Mouse (Mus musculus): ENCODE data around the gene B3gnt8. TPM values are rescaled to one million over a fixed set of nuclear protein-coding genes. Genes with fewer than 3 reads are reported as not detected.

Gene B3gnt8
- polyA plus RNA-seq, 1 experiment from 2014 or later: 2.5 TPM

- Histone ChIP-seq H3K27ac (ENCODE audit: low read depth, low read length) (peak within 1 kb of the TSS; percentile 80), H3K36me3 (ENCODE audit: control insufficient read depth, insufficient read depth, low read length) (peaks cover 3% of the 10 kb centered on the region; the same call in 1 of the 2 replicates), H3K4me2 (peak within 1 kb of the TSS; percentile 76), H3K4me3 (ENCODE audit: low read depth, low read length) (peak within 1 kb of the TSS; percentile 70), H3K4me1 (ENCODE audit: control insufficient read depth, insufficient read depth, low read length) (peaks cover 3% of the 10 kb centered on the region; the same call in 1 of the 2 replicates), H3K9ac (ENCODE audit: low read depth, low read length) (peak within 1 kb of the TSS; percentile 77), H3K9me3 (replicated peaks; ENCODE audit: control insufficient read depth, low read length) (no peaks in the 10 kb centered on the region), H3K27me3 (ENCODE audit: control insufficient read depth, insufficient read depth, low read length) (no peaks in the 10 kb centered on the region)
- peak; percentile 99 for ATAC-seq (replicated peaks; ENCODE audit: insufficient number of reproducible peaks, low FRiP score, low TSS enrichment)
- under 1% methylated on average over 50 of the region's 50 CpGs for WGBS (ENCODE audit: insufficient replicate concordance)
Measured at GRCm38 (mm10) chr7:25658657-25659472, 32.4 kb downstream of the B3gnt8 start, which contains the start of the genes Bckdha and Exosc5. Gene Bckdha, minus strand, starts transcription at chr7:25658981. Gene Exosc5, plus strand, starts transcription at chr7:25659164.

GRCm38 (mm10) chr7:25666381-25666780, 39.9 kb downstream of the B3gnt8 start:
- no peak for ATAC-seq (replicated peaks; ENCODE audit: insufficient number of reproducible peaks, low FRiP score, low TSS enrichment)
- no peaks in the 10 kb centered on the region for H3K4me1 ChIP-seq (ENCODE audit: control insufficient read depth, insufficient read depth, low read length)
- H3K4me3 ChIP-seq (ENCODE audit: low read depth, low read length): no peak overlapping the region
- H3K9ac ChIP-seq (ENCODE audit: low read depth, low read length): no peak overlapping the region
- 89% methylated on average over 8 of the region's 8 CpGs for WGBS (ENCODE audit: insufficient replicate concordance)
- no peaks in the 10 kb centered on the region for H3K9me3 ChIP-seq (replicated peaks; ENCODE audit: control insufficient read depth, low read length)
- H3K27ac ChIP-seq (ENCODE audit: low read depth, low read length): no peak overlapping the region
- H3K36me3 ChIP-seq (ENCODE audit: control insufficient read depth, insufficient read depth, low read length): peaks cover 7% of the 10 kb centered on the region; the same call in 1 of the 2 replicates
- no peaks in the 10 kb centered on the region for H3K27me3 ChIP-seq (ENCODE audit: control insufficient read depth, insufficient read depth, low read length)
- no peak overlapping the region for H3K4me2 ChIP-seq

GRCm38 (mm10) chr7:25669158-25669557, 42.7 kb downstream of the B3gnt8 start:
- WGBS (ENCODE audit: insufficient replicate concordance): 87% methylated on average over 10 of the region's 10 CpGs
- peaks cover 8% of the 10 kb centered on the region for H3K27me3 ChIP-seq (ENCODE audit: control insufficient read depth, insufficient read depth, low read length)
- no peak overlapping the region for H3K4me2 ChIP-seq
- H3K9me3 ChIP-seq (replicated peaks; ENCODE audit: control insufficient read depth, low read length): no peaks in the 10 kb centered on the region
- H3K27ac ChIP-seq (ENCODE audit: low read depth, low read length): no peak overlapping the region
- no peaks in the 10 kb centered on the region for H3K4me1 ChIP-seq (ENCODE audit: control insufficient read depth, insufficient read depth, low read length)
- H3K36me3 ChIP-seq (ENCODE audit: control insufficient read depth, insufficient read depth, low read length): peaks cover 4% of the 10 kb centered on the region; the same call in 1 of the 2 replicates
- ATAC-seq (replicated peaks; ENCODE audit: insufficient number of reproducible peaks, low FRiP score, low TSS enrichment): no peak
- no peak overlapping the region for H3K9ac ChIP-seq (ENCODE audit: low read depth, low read length)
- H3K4me3 ChIP-seq (ENCODE audit: low read depth, low read length): no peak overlapping the region

- ATAC-seq (replicated peaks; ENCODE audit: insufficient number of reproducible peaks, low FRiP score, low TSS enrichment): no peak
- Histone ChIP-seq H3K27me3 (ENCODE audit: control insufficient read depth, insufficient read depth, low read length) (peaks cover 13% of the 10 kb centered on the region), H3K9ac (ENCODE audit: low read depth, low read length) (no peak overlapping the region), H3K4me2 (no peak overlapping the region), H3K4me3 (ENCODE audit: low read depth, low read length) (no peak overlapping the region), H3K27ac (ENCODE audit: low read depth, low read length) (no peak overlapping the region), H3K4me1 (ENCODE audit: control insufficient read depth, insufficient read depth, low read length) (no peaks in the 10 kb centered on the region), H3K9me3 (replicated peaks; ENCODE audit: control insufficient read depth, low read length) (no peaks in the 10 kb centered on the region), H3K36me3 (ENCODE audit: control insufficient read depth, insufficient read depth, low read length) (peaks cover 2% of the 10 kb centered on the region; the same call in 1 of the 2 replicates)
- WGBS (ENCODE audit: insufficient replicate concordance): 77% methylated on average over 9 of the region's 9 CpGs
Measured at GRCm38 (mm10) chr7:25669631-25670030, 43.2 kb downstream of the B3gnt8 start.

GRCm38 (mm10) chr7:25670096-25670495, 43.6 kb downstream of the B3gnt8 start:
- 87% methylated on average over 4 of the region's 4 CpGs for WGBS (ENCODE audit: insufficient replicate concordance)
- Histone ChIP-seq H3K36me3 (ENCODE audit: control insufficient read depth, insufficient read depth, low read length) (peaks cover 2% of the 10 kb centered on the region; the same call in 1 of the 2 replicates), H3K9ac (ENCODE audit: low read depth, low read length) (no peak overlapping the region), H3K4me3 (ENCODE audit: low read depth, low read length) (no peak overlapping the region), H3K27ac (ENCODE audit: low read depth, low read length) (no peak overlapping the region), H3K9me3 (replicated peaks; ENCODE audit: control insufficient read depth, low read length) (no peaks in the 10 kb centered on the region), H3K27me3 (ENCODE audit: control insufficient read depth, insufficient read depth, low read length) (peaks cover 18% of the 10 kb centered on the region), H3K4me2 (no peak overlapping the region), H3K4me1 (ENCODE audit: control insufficient read depth, insufficient read depth, low read length) (peaks cover 4% of the 10 kb centered on the region; the same call in 1 of the 2 replicates)
- no peak for ATAC-seq (replicated peaks; ENCODE audit: insufficient number of reproducible peaks, low FRiP score, low TSS enrichment)

- H3K27ac ChIP-seq (ENCODE audit: low read depth, low read length): no peak overlapping the region
- H3K9me3 ChIP-seq (replicated peaks; ENCODE audit: control insufficient read depth, low read length): no peaks in the 10 kb centered on the region
- peaks cover 7% of the 10 kb centered on the region; the same call in 1 of the 2 replicates for H3K4me1 ChIP-seq (ENCODE audit: control insufficient read depth, insufficient read depth, low read length)
- H3K4me2 ChIP-seq: no peak overlapping the region
- peaks cover 32% of the 10 kb centered on the region for H3K27me3 ChIP-seq (ENCODE audit: control insufficient read depth, insufficient read depth, low read length)
- no peak for ATAC-seq (replicated peaks; ENCODE audit: insufficient number of reproducible peaks, low FRiP score, low TSS enrichment)
- 60% methylated on average over 2 of the region's 2 CpGs for WGBS (ENCODE audit: insufficient replicate concordance)
- peaks cover 2% of the 10 kb centered on the region; the same call in 1 of the 2 replicates for H3K36me3 ChIP-seq (ENCODE audit: control insufficient read depth, insufficient read depth, low read length)
- no peak overlapping the region for H3K9ac ChIP-seq (ENCODE audit: low read depth, low read length)
- no peak overlapping the region for H3K4me3 ChIP-seq (ENCODE audit: low read depth, low read length)
Measured at GRCm38 (mm10) chr7:25671686-25672085, 45.2 kb downstream of the B3gnt8 start.

- 50% methylated on average over 4 of the region's 4 CpGs for WGBS (ENCODE audit: insufficient replicate concordance)
- no peak overlapping the region for H3K4me3 ChIP-seq (ENCODE audit: low read depth, low read length)
- no peak for ATAC-seq (replicated peaks; ENCODE audit: insufficient number of reproducible peaks, low FRiP score, low TSS enrichment)
- H3K27ac ChIP-seq (ENCODE audit: low read depth, low read length): no peak overlapping the region
- H3K4me1 ChIP-seq (ENCODE audit: control insufficient read depth, insufficient read depth, low read length): peaks cover 7% of the 10 kb centered on the region; the same call in 1 of the 2 replicates
- H3K4me2 ChIP-seq: no peak overlapping the region
- H3K9ac ChIP-seq (ENCODE audit: low read depth, low read length): no peak overlapping the region
- H3K9me3 ChIP-seq (replicated peaks; ENCODE audit: control insufficient read depth, low read length): no peaks in the 10 kb centered on the region
- peaks cover 34% of the 10 kb centered on the region for H3K27me3 ChIP-seq (ENCODE audit: control insufficient read depth, insufficient read depth, low read length)
- peaks cover 2% of the 10 kb centered on the region; the same call in 1 of the 2 replicates for H3K36me3 ChIP-seq (ENCODE audit: control insufficient read depth, insufficient read depth, low read length)
Measured at GRCm38 (mm10) chr7:25672442-25672841, 46.0 kb downstream of the B3gnt8 start.

- Histone ChIP-seq H3K4me1 (ENCODE audit: control insufficient read depth, insufficient read depth, low read length) (peaks cover 7% of the 10 kb centered on the region; the same call in 1 of the 2 replicates), H3K27me3 (ENCODE audit: control insufficient read depth, insufficient read depth, low read length) (peaks cover 34% of the 10 kb centered on the region), H3K9ac (ENCODE audit: low read depth, low read length) (no peak overlapping the region), H3K4me3 (ENCODE audit: low read depth, low read length) (no peak overlapping the region), H3K9me3 (replicated peaks; ENCODE audit: control insufficient read depth, low read length) (no peaks in the 10 kb centered on the region), H3K4me2 (peak overlapping the region; percentile 65), H3K27ac (ENCODE audit: low read depth, low read length) (no peak overlapping the region), H3K36me3 (ENCODE audit: control insufficient read depth, insufficient read depth, low read length) (no peaks in the 10 kb centered on the region)
- 27% methylated on average over 9 of the region's 9 CpGs for WGBS (ENCODE audit: insufficient replicate concordance)
- ATAC-seq (replicated peaks; ENCODE audit: insufficient number of reproducible peaks, low FRiP score, low TSS enrichment): no peak
Measured at GRCm38 (mm10) chr7:25674297-25674696, 47.8 kb downstream of the B3gnt8 start.

All from heart, embryonic 11.5 days (tissue).